Mouse (Mus musculus): ENCODE data around the gene St3gal2. TPM values are rescaled to one million over a fixed set of nuclear protein-coding genes. Genes with fewer than 3 reads are reported as not detected.
A peak's percentile ranks its signal among the peaks of the same experiment; 100 is the strongest.
"Not testable (repeated sequence)": the region's sequence is repeated elsewhere in the genome, so short reads cannot be mapped to it uniquely, and the experiment has no call there.

St3gal2 gene
- polyA plus RNA-seq, 1 experiment, result 5.9 TPM

GRCm38 (mm10) chr8:110969910-110970770 lies 50.4 kb downstream of the St3gal2 start:
- peak overlapping the region; percentile 45 for H3K27ac ChIP-seq (ENCODE audit: insufficient read depth, low read depth, low read length)
- peaks cover 10% of the 10 kb centered on the region for H3K36me3 ChIP-seq (ENCODE audit: control insufficient read depth, insufficient read depth, low read length)
- TF ChIP-seq POLR2A (IDR thresholded peaks at IDR 0.05; ENCODE audit: low read depth, low read length), result no peak
- no peak for TF ChIP-seq CTCF (IDR thresholded peaks at IDR 0.05; ENCODE audit: extremely low read depth, insufficient read length, insufficient replicate concordance, low read depth, low read length)
- WGBS, result 8% methylated on average over 45 of the region's 45 CpGs
- H3K4me3 ChIP-seq (ENCODE audit: low read depth, low read length), result peak overlapping the region; percentile 93
- H3K27me3 ChIP-seq (ENCODE audit: control insufficient read depth, insufficient read depth, low read length), result no peaks in the 10 kb centered on the region
- peaks cover 9% of the 10 kb centered on the region for H3K4me1 ChIP-seq (ENCODE audit: control insufficient read depth, insufficient read depth, insufficient read length, low read length)

DNA sequence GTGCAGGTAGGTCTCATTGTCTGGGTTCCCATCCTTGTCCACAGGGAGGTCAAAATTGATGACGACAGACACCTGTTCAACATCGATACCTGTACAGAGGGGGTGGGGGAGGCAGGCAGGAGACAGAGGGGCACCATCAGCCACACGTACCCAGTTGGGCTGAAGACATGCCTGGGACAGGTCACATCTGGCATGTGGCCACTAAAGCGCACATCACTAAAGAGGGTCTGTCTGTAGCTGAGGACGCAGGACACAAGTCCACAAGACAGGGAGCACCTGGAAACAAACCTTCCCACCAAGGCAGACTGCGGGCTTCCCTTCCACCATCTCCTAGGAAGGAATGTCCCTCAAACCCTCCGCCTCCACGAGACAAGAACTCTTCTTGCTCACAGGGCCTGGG lies 56.8 kb downstream of the St3gal2 start:
- not testable (repeated sequence) for H3K4me1 ChIP-seq (ENCODE audit: control insufficient read depth, insufficient read depth, insufficient read length, low read length); H3K27ac ChIP-seq (ENCODE audit: insufficient read depth, low read depth, low read length); H3K27me3 ChIP-seq (ENCODE audit: control insufficient read depth, insufficient read depth, low read length); H3K4me3 ChIP-seq (ENCODE audit: low read depth, low read length)
- H3K36me3 ChIP-seq (ENCODE audit: control insufficient read depth, insufficient read depth, low read length), result peaks cover 37% of the 10 kb centered on the region
- 97% methylated on average over 8 of the region's 8 CpGs for WGBS

- not testable (repeated sequence) for H3K4me3 ChIP-seq (ENCODE audit: low read depth, low read length); H3K27ac ChIP-seq (ENCODE audit: insufficient read depth, low read depth, low read length); H3K27me3 ChIP-seq (ENCODE audit: control insufficient read depth, insufficient read depth, low read length); H3K4me1 ChIP-seq (ENCODE audit: control insufficient read depth, insufficient read depth, insufficient read length, low read length)
- WGBS, result 83% methylated on average over 2 of the region's 2 CpGs
- H3K36me3 ChIP-seq (ENCODE audit: control insufficient read depth, insufficient read depth, low read length), result peaks cover 49% of the 10 kb centered on the region
These were observed 58.3 kb downstream of the St3gal2 start for GRCm38 (mm10) chr8:110977987-110978386.

GRCm38 (mm10) chr8:110981304-110981703 lies 61.6 kb downstream of the St3gal2 start:
- TF ChIP-seq POLR2A (IDR thresholded peaks at IDR 0.05; ENCODE audit: low read depth, low read length) (no peak), CTCF (IDR thresholded peaks at IDR 0.05; ENCODE audit: extremely low read depth, insufficient read length, insufficient replicate concordance, low read depth, low read length) (no peak)
- Histone ChIP-seq H3K27ac (ENCODE audit: insufficient read depth, low read depth, low read length) (no peak overlapping the region), H3K36me3 (ENCODE audit: control insufficient read depth, insufficient read depth, low read length) (peaks cover 55% of the 10 kb centered on the region), H3K4me1 (ENCODE audit: control insufficient read depth, insufficient read depth, insufficient read length, low read length) (no peaks in the 10 kb centered on the region), H3K27me3 (ENCODE audit: control insufficient read depth, insufficient read depth, low read length) (no peaks in the 10 kb centered on the region), H3K4me3 (ENCODE audit: low read depth, low read length) (no peak overlapping the region)
- WGBS, result 72% methylated on average over 2 of the region's 2 CpGs

GRCm38 (mm10) chr8:110987805-110988744 lies 68.4 kb downstream of the St3gal2 start:
- H3K36me3 ChIP-seq (ENCODE audit: control insufficient read depth, insufficient read depth, low read length), result peaks cover 70% of the 10 kb centered on the region
- H3K4me3 ChIP-seq (ENCODE audit: low read depth, low read length), result no peak overlapping the region
- TF ChIP-seq POLR2A (IDR thresholded peaks at IDR 0.05; ENCODE audit: low read depth, low read length), result no peak
- no peak for TF ChIP-seq CTCF (IDR thresholded peaks at IDR 0.05; ENCODE audit: extremely low read depth, insufficient read length, insufficient replicate concordance, low read depth, low read length)
- WGBS, result 48% methylated on average over 8 of the region's 8 CpGs
- no peaks in the 10 kb centered on the region for H3K27me3 ChIP-seq (ENCODE audit: control insufficient read depth, insufficient read depth, low read length)
- no peak overlapping the region for H3K27ac ChIP-seq (ENCODE audit: insufficient read depth, low read depth, low read length)
- H3K4me1 ChIP-seq (ENCODE audit: control insufficient read depth, insufficient read depth, insufficient read length, low read length), result no peaks in the 10 kb centered on the region

DNA sequence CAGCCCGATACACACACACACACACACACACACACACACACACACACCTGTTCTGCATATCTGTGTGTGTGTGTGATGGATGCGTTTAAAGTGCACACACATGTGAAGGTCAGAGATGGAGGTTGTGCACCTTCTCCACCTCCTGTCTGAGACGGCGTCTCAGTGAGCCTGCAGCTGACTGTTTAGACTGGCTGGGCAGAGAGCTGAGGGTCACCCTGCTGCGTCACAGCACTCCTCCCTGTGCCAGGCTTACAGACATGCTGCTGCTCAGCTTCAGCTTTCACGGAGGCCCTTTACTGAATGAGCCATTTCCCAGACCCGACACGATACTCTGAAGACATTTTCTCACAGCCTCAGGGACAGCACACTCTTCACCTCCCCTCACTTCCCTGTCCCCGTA lies 70.3 kb downstream of the St3gal2 start:
- Histone ChIP-seq H3K4me3 (ENCODE audit: low read depth, low read length) (no peak overlapping the region), H3K27ac (ENCODE audit: insufficient read depth, low read depth, low read length) (no peak overlapping the region), H3K4me1 (ENCODE audit: control insufficient read depth, insufficient read depth, insufficient read length, low read length) (no peaks in the 10 kb centered on the region), H3K27me3 (ENCODE audit: control insufficient read depth, insufficient read depth, low read length) (no peaks in the 10 kb centered on the region), H3K36me3 (ENCODE audit: control insufficient read depth, insufficient read depth, low read length) (peaks cover 61% of the 10 kb centered on the region)
- no peak for TF ChIP-seq CTCF (IDR thresholded peaks at IDR 0.05; ENCODE audit: extremely low read depth, insufficient read length, insufficient replicate concordance, low read depth, low read length)
- no peak for TF ChIP-seq POLR2A (IDR thresholded peaks at IDR 0.05; ENCODE audit: low read depth, low read length)
- 89% methylated on average over 9 of the region's 9 CpGs for WGBS

Data from small intestine, adult 2 months (tissue).